Mouse (Mus musculus) cerebellum, adult 2 months (tissue): ENCODE results near the gene Fermt2. TPM values are rescaled to one million over a fixed set of nuclear protein-coding genes. Genes with fewer than 3 reads are reported as not detected.

Experiments used
- DNase-seq, 2 experiments: peaks; one replicate each; pipeline ENCODE4 v3.0.0; 2021
- H3K27ac ChIP-seq: fragments of 200-500 bp; 2 replicates; pipeline ENCODE4 v1.5.1; 2012; ENCODE audit warnings: low read length, control low read depth, inconsistent platforms; ENCODE audit not compliant: insufficient read depth
- H3K27me3 ChIP-seq: fragments of 200-500 bp; 2 replicates; pipeline ENCODE4 v1.6.1; 2012; ENCODE audit warnings: inconsistent platforms, mild to moderate bottlenecking, low read length, moderate library complexity; ENCODE audit not compliant: control insufficient read depth, insufficient read depth
- H3K4me1 ChIP-seq: fragments of 200-500 bp; 2 replicates; pipeline ENCODE4 v1.6.1; 2011; ENCODE audit warnings: low read length; ENCODE audit not compliant: control insufficient read depth, insufficient read depth
- H3K4me3 ChIP-seq: fragments of 200-500 bp; replicated peaks from 2 replicates; pipeline ENCODE3; 2011; ENCODE audit warnings: mild to moderate bottlenecking, low read depth, low read length, control low read depth; ENCODE audit not compliant: insufficient read depth
- CTCF ChIP-seq: fragments of 200-500 bp; IDR thresholded peaks from 2 replicates; pipeline ENCODE4 v1.5.1; 2011; ENCODE audit warnings: low read depth, mild to moderate bottlenecking, control low read depth, low read length, moderate library complexity, borderline replicate concordance; ENCODE audit not compliant: insufficient read depth
- POLR2A ChIP-seq: fragments of 200-500 bp; IDR thresholded peaks from 2 replicates; pipeline ENCODE4 v1.6.1; 2011; ENCODE audit warnings: low read length, control low read depth, borderline replicate concordance; ENCODE audit not compliant: insufficient read depth
- WGBS: fragments of 180-500 bp; shearing (Covaris S2); methylation state at CpG from one replicate; pipeline ENCODE4 v1.1.7; 2018; 5-methylcytosine and 5-hydroxymethylcytosine counted together
- polyA plus RNA-seq: library from polyadenylated mRNA; depleted of rRNA; stranded (reverse); fragments of >200 nt; gene quantifications from 2 replicates; pipeline ENCODE4 v1.2.3, GENCODE M21; 2012

Fermt2 gene
- polyA plus RNA-seq, 1 experiment = 81.0 TPM

DNA sequence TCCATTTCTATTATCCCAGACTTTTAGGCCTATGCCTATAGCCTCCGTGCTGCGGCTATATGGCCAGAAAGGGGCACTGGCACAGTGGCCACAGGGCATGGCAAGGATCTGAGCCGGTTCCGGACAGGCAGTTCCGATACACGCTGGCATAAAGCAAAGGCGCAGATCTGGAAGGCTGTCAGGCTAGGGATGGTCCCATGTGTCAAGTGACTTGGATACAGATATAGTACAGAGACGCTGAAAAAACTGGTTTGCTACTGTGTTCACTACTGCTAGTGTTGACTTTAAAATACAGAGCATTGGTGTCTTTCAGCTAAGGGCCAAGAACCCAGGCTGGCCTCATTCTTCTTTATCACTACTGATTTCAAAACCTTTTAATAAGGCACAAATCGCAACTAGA is 72.9 kb downstream of the Fermt2 start:
- TF ChIP-seq POLR2A = no peak
- no peak for TF ChIP-seq CTCF
- Histone ChIP-seq H3K27me3 (no peaks in the 10 kb centered on the region), H3K4me1 (peaks cover 9% of the 10 kb centered on the region), H3K27ac (no peak overlapping the region), H3K4me3 (no peak overlapping the region)
- 78% methylated on average over 9 of the region's 9 CpGs for WGBS
- DNase-seq = no peak

DNA sequence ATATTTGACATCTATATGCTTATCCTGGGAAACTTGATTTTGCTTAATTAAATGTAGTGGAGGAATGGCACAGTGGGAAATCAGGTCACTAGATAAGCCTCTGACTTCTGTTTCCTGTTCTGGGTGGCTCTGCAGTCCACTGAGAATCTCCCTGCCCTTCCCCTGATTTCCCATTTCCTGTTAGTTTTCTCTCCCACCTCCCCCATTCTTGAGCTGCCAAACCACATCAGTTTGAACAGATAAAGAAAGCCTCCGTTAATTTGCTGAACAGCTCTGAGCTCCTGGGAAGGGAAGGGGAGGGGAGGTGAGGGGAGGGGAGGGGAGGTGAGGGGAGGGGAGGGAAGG is 73.4 kb downstream of the Fermt2 start:
- H3K4me3 ChIP-seq = no peak overlapping the region
- WGBS = 0% methylated on average over 1 of the region's 1 CpGs
- DNase-seq = no peak
- H3K27me3 ChIP-seq = no peaks in the 10 kb centered on the region
- no peak overlapping the region for H3K27ac ChIP-seq
- TF ChIP-seq POLR2A (no peak), CTCF (no peak)
- H3K4me1 ChIP-seq = peaks cover 9% of the 10 kb centered on the region

DNA sequence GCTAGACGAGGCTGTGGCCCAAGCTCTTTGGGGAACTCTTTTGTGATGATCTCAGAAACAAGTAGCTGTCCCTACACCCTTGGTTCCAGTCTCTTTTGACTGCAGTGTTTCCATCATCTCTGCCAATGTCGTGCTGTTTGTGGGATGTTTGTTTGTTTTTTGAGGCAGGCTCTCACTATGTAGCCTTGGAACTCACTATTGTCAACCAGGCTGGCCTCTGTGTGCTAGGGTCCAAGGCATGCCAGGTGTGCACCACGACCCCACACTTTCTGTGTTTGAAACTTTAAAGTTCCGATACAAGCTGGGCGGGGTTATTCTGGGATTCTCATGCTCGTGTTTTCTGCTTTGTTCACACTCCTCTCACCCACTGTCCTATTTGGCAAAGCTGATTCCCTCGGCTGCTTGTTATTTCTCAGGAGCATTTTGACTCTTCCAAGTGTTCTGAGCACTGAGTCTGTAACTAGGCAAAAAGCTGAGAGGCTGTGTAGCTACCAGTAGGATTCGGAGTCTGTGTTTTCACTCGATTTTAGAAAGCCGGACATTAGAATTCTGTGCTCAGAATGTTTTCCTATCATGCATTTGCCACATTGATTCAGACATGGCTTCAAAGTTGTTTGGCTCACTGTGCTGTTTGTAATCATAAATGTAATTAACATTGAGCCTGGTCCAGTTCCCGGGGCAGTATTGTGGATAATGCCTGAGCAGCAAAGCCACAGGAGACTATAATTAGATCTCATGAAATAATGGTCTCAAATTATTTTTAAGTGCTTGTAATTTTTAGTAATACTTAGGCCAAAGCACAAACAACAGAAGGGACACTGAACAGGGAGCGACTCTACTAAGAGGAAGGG is 74.0 kb downstream of the Fermt2 start:
- Histone ChIP-seq H3K27me3 (no peaks in the 10 kb centered on the region), H3K27ac (no peak overlapping the region), H3K4me1 (peaks cover 9% of the 10 kb centered on the region), H3K4me3 (no peak overlapping the region)
- DNase-seq = peak in 1 of 2 experiments; percentile 22
- WGBS = 50% methylated on average over 12 of the region's 12 CpGs
- TF ChIP-seq CTCF = no peak
- no peak for TF ChIP-seq POLR2A

DNA sequence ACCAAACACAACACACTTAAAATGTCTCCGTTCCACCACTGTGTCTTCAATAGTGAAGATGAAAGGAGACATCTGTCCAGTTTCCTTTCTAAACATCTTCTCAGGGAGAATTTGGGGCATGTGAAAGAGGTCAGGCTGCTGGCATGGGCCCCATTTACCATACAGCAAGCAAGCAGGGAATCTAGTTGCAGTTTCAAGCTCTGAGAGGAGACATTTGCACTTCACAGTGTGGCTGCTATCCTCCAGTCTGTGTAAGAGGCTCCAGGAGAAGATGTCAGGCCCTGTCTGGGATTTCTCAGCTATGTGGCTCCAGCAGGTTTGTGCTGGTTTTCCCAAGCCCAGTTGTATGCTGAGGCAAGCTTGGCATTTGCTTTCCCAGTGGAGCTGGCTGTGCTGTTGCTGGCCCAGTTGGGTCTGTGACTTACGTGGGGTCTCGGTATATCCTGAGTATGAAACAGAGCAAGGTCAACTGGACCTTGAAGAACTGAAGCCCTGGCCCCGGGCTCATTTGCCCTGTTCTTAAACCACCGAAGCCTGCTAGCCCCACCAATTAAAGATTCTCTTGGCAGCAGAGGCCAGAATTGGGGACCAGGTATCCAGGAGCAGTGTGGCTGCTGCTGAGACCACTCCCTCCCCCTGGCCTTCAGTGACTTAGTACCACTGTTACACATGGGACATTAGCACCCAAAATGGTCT is 76.2 kb downstream of the Fermt2 start:
- Histone ChIP-seq H3K27me3 (no peaks in the 10 kb centered on the region), H3K4me3 (no peak overlapping the region), H3K4me1 (peaks cover 9% of the 10 kb centered on the region), H3K27ac (no peak overlapping the region)
- no peak for TF ChIP-seq CTCF
- TF ChIP-seq POLR2A = no peak
- peak in 1 of 2 experiments; percentile 26 for DNase-seq
- 76% methylated on average over 5 of the region's 5 CpGs for WGBS

DNA sequence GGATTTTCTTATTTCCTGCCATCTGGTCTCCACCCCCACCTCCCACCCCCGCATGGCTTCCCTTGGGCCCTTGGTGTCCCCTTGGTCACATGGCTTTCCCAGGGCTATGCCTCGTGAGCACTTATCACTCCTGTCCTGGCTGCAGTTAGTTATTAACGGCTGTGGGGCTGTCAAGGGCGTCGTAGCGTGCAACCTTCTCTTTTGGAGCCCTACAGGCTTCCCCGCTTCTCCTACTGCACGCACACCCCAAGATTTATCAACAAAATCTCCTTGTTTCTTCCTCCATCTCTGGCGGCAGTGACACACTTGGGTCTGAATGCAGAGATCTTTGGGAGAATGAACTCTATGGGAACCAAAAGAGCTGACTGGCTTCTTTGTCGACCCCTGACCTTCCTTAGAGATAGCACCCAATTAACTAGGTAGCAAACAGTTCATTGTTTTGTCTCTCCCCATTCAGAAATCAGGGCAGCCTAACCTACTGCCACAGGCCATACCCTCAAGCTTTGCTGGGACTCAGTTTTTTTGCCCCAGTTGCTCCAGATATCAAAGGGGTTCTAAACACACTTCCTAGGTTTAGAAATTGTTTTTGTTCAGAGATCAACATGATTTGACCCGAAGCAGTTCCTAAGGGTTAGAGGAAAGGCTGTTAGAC is 76.9 kb downstream of the Fermt2 start:
- peak; percentile 40 to 49 for DNase-seq
- H3K4me3 ChIP-seq = no peak overlapping the region
- TF ChIP-seq CTCF = no peak
- TF ChIP-seq POLR2A = no peak
- no peak overlapping the region for H3K27ac ChIP-seq
- 33% methylated on average over 11 of the region's 11 CpGs for WGBS
- H3K27me3 ChIP-seq = no peaks in the 10 kb centered on the region
- peaks cover 9% of the 10 kb centered on the region for H3K4me1 ChIP-seq

DNA sequence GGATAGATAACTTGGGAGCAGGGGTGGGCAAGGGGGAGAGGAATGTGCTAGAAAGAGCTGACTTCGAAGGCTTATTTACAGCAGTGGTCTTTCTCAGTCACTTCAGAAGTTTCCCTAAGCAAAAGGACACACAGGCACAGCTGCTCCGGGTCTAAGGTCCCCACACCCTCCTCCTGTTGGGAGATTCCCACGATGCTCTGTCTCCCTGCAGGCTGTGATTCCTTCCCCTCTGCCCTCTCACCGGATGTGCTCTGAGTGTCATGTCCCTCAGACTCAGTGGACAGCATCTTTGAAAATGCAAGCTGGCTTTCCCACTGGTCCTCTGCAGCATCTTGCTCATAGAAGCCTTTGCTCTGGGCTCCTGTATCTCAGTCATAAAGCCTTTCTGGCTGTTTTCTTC is 77.8 kb downstream of the Fermt2 start:
- TF ChIP-seq CTCF (no peak), POLR2A (no peak)
- Histone ChIP-seq H3K27ac (no peak overlapping the region), H3K27me3 (no peaks in the 10 kb centered on the region), H3K4me1 (peaks cover 9% of the 10 kb centered on the region), H3K4me3 (no peak overlapping the region)
- 52% methylated on average over 4 of the region's 4 CpGs for WGBS
- DNase-seq = peak in 1 of 2 experiments; percentile 28

DNA sequence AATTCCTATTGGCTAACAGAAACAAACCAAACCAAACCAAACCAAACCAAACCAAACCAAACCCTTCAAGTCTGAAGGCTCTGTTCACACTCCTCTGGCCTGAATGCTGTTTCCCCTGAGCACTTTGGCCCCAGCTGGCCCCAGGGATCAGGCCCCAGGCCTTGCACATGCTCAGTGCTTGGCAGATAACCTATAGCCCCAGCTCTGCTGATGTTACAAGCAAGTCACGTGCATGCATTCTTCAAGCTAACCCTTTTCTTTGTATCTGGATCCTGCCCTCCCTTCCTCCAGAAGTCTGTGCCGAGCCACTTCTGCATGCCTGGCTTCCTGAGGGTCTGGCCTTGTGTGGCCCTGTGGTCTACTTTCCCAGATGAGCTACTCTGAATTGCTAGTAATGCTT is 78.8 kb downstream of the Fermt2 start:
- WGBS = 73% methylated on average over 2 of the region's 2 CpGs
- no peak overlapping the region for H3K4me3 ChIP-seq
- TF ChIP-seq POLR2A (no peak), CTCF (no peak)
- no peaks in the 10 kb centered on the region for H3K27me3 ChIP-seq
- DNase-seq = no peak
- no peak overlapping the region for H3K27ac ChIP-seq
- H3K4me1 ChIP-seq = peaks cover 9% of the 10 kb centered on the region
